21 mouse cellular contexts compared by ENCODE assay signal in genomic region chr11:52056198-52056597, GRCm38 (mm10). TPM values are rescaled to one million over a fixed set of nuclear protein-coding genes. Genes with fewer than 3 reads are reported as not detected.
DNase-seq lines count a peak whose midpoint lies in the region; ATAC-seq and TF ChIP-seq lines count a peak whose summit lies in the region.
"Had no signal": no experiment of that assay in that cellular context is flagged by ENCODE, and none has a peak within 500 bp of the region (broad histone marks: within the 10 kb centered on the region; RNA-seq: fewer than 3 reads in every experiment).

No protein-coding gene starts in this region.

- DNase-seq in heart, postnatal 4 days = no peak
- DNase-seq in heart, postnatal 25 days (ENCODE audit: low spot score) = no peak
- DNase-seq in MEL (ENCODE audit: low read depth, low spot score) = peak; percentile 18
- no peak for DNase-seq in kidney, adult 11 months
- no peak for DNase-seq in embryonic facial prominence, embryonic 10.5 days (ENCODE audit: low spot score)
- DNase-seq: adrenal gland, postnatal 14 days; cerebellum, adult 18-20 months; cerebellum, adult 9-11 months; cerebellum, postnatal 36 days; forebrain, postnatal 0 days; gastrocnemius, adult 2 months; gastrocnemius, postnatal 25 days; kidney, adult 8-10 months had no signal

- H3K4me1 ChIP-seq in heart, embryonic 11.5 days (ENCODE audit: control insufficient read depth, insufficient read depth, low read length) = no peaks in the 10 kb centered on the region
- peaks cover 16% of the 10 kb centered on the region; the same call in 1 of the 2 replicates for H3K4me1 ChIP-seq in heart, embryonic 15.5 days (replicated peaks)
- no peaks in the 10 kb centered on the region for H3K4me1 ChIP-seq in MEL (ENCODE audit: control insufficient read depth in 1 of 2, insufficient read depth in 2 of 2, low read length in 2 of 2)
- no peaks in the 10 kb centered on the region for H3K4me1 ChIP-seq in embryonic facial prominence, embryonic 10.5 days
- H3K4me1 ChIP-seq: forebrain, embryonic 13.5 days; hindbrain, embryonic 15.5 days had no signal

- H3K79me2 ChIP-seq in MEL (ENCODE audit: control insufficient read depth, insufficient read depth, low read length, poor library complexity) = no peaks in the 10 kb centered on the region
- no peaks in the 10 kb centered on the region for H3K79me2 ChIP-seq in macrophage (ENCODE audit: inconsistent target)

- H3K4me3 ChIP-seq in heart, embryonic 11.5 days (ENCODE audit: low read depth, low read length) = no peak overlapping the region
- H3K4me3 ChIP-seq in heart, embryonic 15.5 days = no peak overlapping the region
- H3K4me3 ChIP-seq in MEL (ENCODE audit: control insufficient read depth in 1 of 2, insufficient read depth in 1 of 2, low read depth in 2 of 2, low read length in 2 of 2) (no peak overlapping the region), macrophage (ENCODE audit: inconsistent target) (no peak overlapping the region)
- H3K4me3 ChIP-seq in embryonic facial prominence, embryonic 10.5 days = no peak overlapping the region
- H3K4me3 ChIP-seq: forebrain, embryonic 13.5 days; gastrocnemius, adult 2 months; hindbrain, embryonic 15.5 days had no signal

- H3K9me3 ChIP-seq in heart, embryonic 11.5 days (replicated peaks; ENCODE audit: control insufficient read depth, low read length) = no peaks in the 10 kb centered on the region
- H3K9me3 ChIP-seq in heart, embryonic 15.5 days (replicated peaks) = no peaks in the 10 kb centered on the region
- H3K9me3 ChIP-seq in MEL (replicated peaks; ENCODE audit: insufficient read depth, low read length) = no peaks in the 10 kb centered on the region
- H3K9me3 ChIP-seq in embryonic facial prominence, embryonic 10.5 days = no peaks in the 10 kb centered on the region
- H3K9me3 ChIP-seq: forebrain, embryonic 13.5 days; hindbrain, embryonic 15.5 days had no signal

- H3K27ac ChIP-seq in heart, embryonic 11.5 days (ENCODE audit: low read depth, low read length) = peak overlapping the region; percentile 35; the same call in 1 of the 2 replicates
- H3K27ac ChIP-seq in heart, embryonic 15.5 days = peak overlapping the region; percentile 74
- H3K27ac ChIP-seq in MEL (ENCODE audit: control insufficient read depth, low read depth, low read length) (no peak overlapping the region), macrophage (peak overlapping the region; percentile 48)
- no peak overlapping the region for H3K27ac ChIP-seq in embryonic facial prominence, embryonic 10.5 days (replicated peaks)
- H3K27ac ChIP-seq: forebrain, embryonic 13.5 days; gastrocnemius, adult 2 months; hindbrain, embryonic 15.5 days had no signal

- H3K4me2 ChIP-seq in heart, embryonic 11.5 days = no peak overlapping the region
- H3K4me2 ChIP-seq in heart, embryonic 15.5 days = no peak overlapping the region
- H3K4me2 ChIP-seq: forebrain, embryonic 13.5 days; hindbrain, embryonic 15.5 days had no signal

- no peak for TF ChIP-seq POLR2A in MEL (IDR thresholded peaks at IDR 0.05; ENCODE audit: control insufficient read depth in 1 of 2, insufficient read depth in 1 of 2, low read depth in 1 of 2, low read length in 2 of 2, poor library complexity in 1 of 2)

- intact Hi-C loops in heart, postnatal 25 days (cut with DNase I) = no loop called here

- 56% methylated on average over 5 of the region's 5 CpGs for WGBS in heart, embryonic 11.5 days (ENCODE audit: insufficient replicate concordance)
- WGBS in heart, embryonic 15.5 days = 45% methylated on average over 5 of the region's 5 CpGs
- 54% methylated on average over 5 of the region's 5 CpGs for WGBS in macrophage (ENCODE audit: missing documents)
- WGBS in embryonic facial prominence, embryonic 10.5 days = 88% methylated on average over 5 of the region's 5 CpGs

- no peak overlapping the region for H3K9ac ChIP-seq in heart, embryonic 11.5 days (ENCODE audit: low read depth, low read length)
- H3K9ac ChIP-seq in heart, embryonic 15.5 days = no peak overlapping the region
- no peak overlapping the region for H3K9ac ChIP-seq in MEL (ENCODE audit: control insufficient read depth, low read depth, low read length, poor library complexity, severe bottlenecking)
- H3K9ac ChIP-seq: forebrain, embryonic 13.5 days; forebrain, postnatal 0 days; hindbrain, embryonic 15.5 days had no signal

- no peaks in the 10 kb centered on the region for H3K27me3 ChIP-seq in heart, embryonic 11.5 days (ENCODE audit: control insufficient read depth, insufficient read depth, low read length)
- H3K27me3 ChIP-seq in heart, embryonic 15.5 days = no peaks in the 10 kb centered on the region
- H3K27me3 ChIP-seq in MEL (ENCODE audit: control insufficient read depth in 1 of 2, insufficient read depth in 2 of 2, low read length in 2 of 2) = no peaks in the 10 kb centered on the region
- no peaks in the 10 kb centered on the region for H3K27me3 ChIP-seq in embryonic facial prominence, embryonic 10.5 days (replicated peaks; ENCODE audit: low read depth, poor library complexity, severe bottlenecking)
- H3K27me3 ChIP-seq: forebrain, embryonic 13.5 days; hindbrain, embryonic 15.5 days; Patski had no signal

- no peak for TF ChIP-seq CTCF in MEL (IDR thresholded peaks at IDR 0.05 in 2 of 3, conservative IDR thresholded peaks at IDR 0.05 in 1 of 3; ENCODE audit: control insufficient read depth in 1 of 3, insufficient read depth in 1 of 3, low read depth in 2 of 3, low read length in 3 of 3, poor library complexity in 1 of 3, severe bottlenecking in 1 of 3)

- no peaks in the 10 kb centered on the region for H3K36me3 ChIP-seq in heart, embryonic 11.5 days (ENCODE audit: control insufficient read depth, insufficient read depth, low read length)
- H3K36me3 ChIP-seq in heart, embryonic 15.5 days = no peaks in the 10 kb centered on the region
- H3K36me3 ChIP-seq in MEL (ENCODE audit: control insufficient read depth in 1 of 2, insufficient read depth in 2 of 2, low read length in 2 of 2) = 0 out of 4 replicates have a peak, but pooled peaks cover 0 to 2% of the 10 kb centered on the region in 2 experiments
- no peaks in the 10 kb centered on the region for H3K36me3 ChIP-seq in macrophage (ENCODE audit: inconsistent target)
- no peaks in the 10 kb centered on the region for H3K36me3 ChIP-seq in embryonic facial prominence, embryonic 10.5 days (replicated peaks)
- H3K36me3 ChIP-seq: hindbrain, embryonic 15.5 days had no signal

- no peak for TF ChIP-seq RAD21 in MEL (IDR thresholded peaks at IDR 0.05; ENCODE audit: low read depth, low read length)

- ATAC-seq in heart, embryonic 11.5 days (replicated peaks; ENCODE audit: insufficient number of reproducible peaks, low FRiP score, low TSS enrichment) = no peak
- no peak; the same call in 1 of the 2 replicates for ATAC-seq in heart, embryonic 15.5 days (replicated peaks; ENCODE audit: insufficient number of reproducible peaks, insufficient read depth, low FRiP score, low read depth)
- ATAC-seq: activated CD4-positive, CD25-positive, alpha-beta regulatory T cell, adult 4 months; forebrain, embryonic 13.5 days; forebrain, postnatal 0 days; intestine, embryonic 16.5 days; Patski had no signal

- TF ChIP-seq EP300 in MEL (IDR thresholded peaks at IDR 0.05; ENCODE audit: low read depth in 1 of 2, low read length in 2 of 2) = no peak

RNA-seq across cellular contexts. Expression of gene Ppp2ca, which starts 42.3 kb away (rescaled TPM):
- 77.1 and 78.3 TPM in 2 replicates for polyA plus RNA-seq in heart, embryonic 11.5 days (2014; fragmentation: Nextera tagmentation; extraction: Ambion mirVana)
- total RNA-seq in heart, postnatal 4 days (2021) = 10 to 100 TPM; 86.3 to 87.2 TPM
- 62.0 and 67.0 TPM in 2 replicates for polyA plus RNA-seq in heart, embryonic 15.5 days (2015; fragmentation: Nextera tagmentation; extraction: Ambion mirVana)
- 10 to 100 TPM; 50.8 to 55.6 TPM for total RNA-seq in heart, postnatal 25 days (2021)
- 78.2 and 89.5 TPM in 2 replicates for total RNA-seq in MEL (2012; rRNA removed)
- polyA plus RNA-seq in MEL (2012; ENCODE audit: insufficient read depth in 1 of 2, insufficient read length in 2 of 2, low read depth in 1 of 2, low replicate concordance in 2 of 2, missing spikeins in 1 of 2) (100 to 1,000 TPM; 102 to 113 TPM), macrophage (2018) (37.3 to 58.5 TPM (median 57.0 TPM) in 3 replicates)
- total RNA-seq in macrophage (2018; cell fraction: chromatin; rRNA removed) = 100 to 1,000 TPM in 20 of 26 experiments, 10 to 100 TPM in 6; 86.3 to 210 (median 116) TPM
- 10 to 100 TPM; 44.6 to 65.4 (median 51.8) TPM for total RNA-seq in macrophage (2018; cell fraction: cytosol; rRNA removed)
- 100 to 1,000 TPM in 3 of 26 experiments, 10 to 100 TPM in 23; 57.3 to 121 (median 81.3) TPM for total RNA-seq in macrophage (2018; cell fraction: nucleus; rRNA removed)
- polyA plus RNA-seq in embryonic facial prominence, embryonic 10.5 days (2016; fragmentation: Nextera tagmentation; extraction: Ambion mirVana) = 80.3 and 84.7 TPM in 2 replicates

RNA-seq across cellular contexts. Expression of gene Cdkl3, which starts 52.2 kb away (rescaled TPM):
- polyA plus RNA-seq in heart, embryonic 11.5 days (2014; fragmentation: Nextera tagmentation; extraction: Ambion mirVana) = 9.1 and 9.9 TPM in 2 replicates
- total RNA-seq in heart, postnatal 4 days (2021) = 10 to 100 TPM in 1 of 2 experiments, 1 to 10 TPM in 1; 9.1 to 11.7 TPM
- 9.8 and 10.2 TPM in 2 replicates for polyA plus RNA-seq in heart, embryonic 15.5 days (2015; fragmentation: Nextera tagmentation; extraction: Ambion mirVana)
- 1 to 10 TPM; 3.8 to 4.1 TPM for total RNA-seq in heart, postnatal 25 days (2021)
- total RNA-seq in MEL (2012; rRNA removed) = 4.4 and 4.9 TPM in 2 replicates
- polyA plus RNA-seq in MEL (2012; ENCODE audit: insufficient read depth in 1 of 2, insufficient read length in 2 of 2, low read depth in 1 of 2, low replicate concordance in 2 of 2, missing spikeins in 1 of 2) = 1 to 10 TPM in 1 of 2 experiments, not detected in 1; 3.7 TPM
- total RNA-seq in macrophage (2018; cell fraction: chromatin; rRNA removed) = 10 to 100 TPM in 8 of 26 experiments, 1 to 10 TPM in 18; 1.3 to 16.1 (median 9.3) TPM
- total RNA-seq in macrophage (2018; cell fraction: cytosol; rRNA removed) = 1 to 10 TPM; 1.2 to 4.1 (median 2.2) TPM
- total RNA-seq in macrophage (2018; cell fraction: nucleus; rRNA removed) = 1 to 10 TPM; 1.3 to 9.4 (median 4.2) TPM
- 1.2 to 3.9 TPM (median 2.0 TPM) in 3 replicates for polyA plus RNA-seq in macrophage (2018)
- 10.6 and 14.0 TPM in 2 replicates for polyA plus RNA-seq in embryonic facial prominence, embryonic 10.5 days (2016; fragmentation: Nextera tagmentation; extraction: Ambion mirVana)

RNA-seq across cellular contexts. Expression of gene Ube2b, which starts 55.6 kb away (rescaled TPM):
- 163 and 172 TPM in 2 replicates for polyA plus RNA-seq in heart, embryonic 11.5 days (2014; fragmentation: Nextera tagmentation; extraction: Ambion mirVana)
- 100 to 1,000 TPM; 137 to 153 TPM for total RNA-seq in heart, postnatal 4 days (2021)
- polyA plus RNA-seq in heart, embryonic 15.5 days (2015; fragmentation: Nextera tagmentation; extraction: Ambion mirVana) = 243 and 292 TPM in 2 replicates
- 100 to 1,000 TPM; 256 to 295 TPM for total RNA-seq in heart, postnatal 25 days (2021)
- 35.4 and 39.5 TPM in 2 replicates for total RNA-seq in MEL (2012; rRNA removed)
- 100 to 1,000 TPM in 1 of 2 experiments, not detected in 1; 112 TPM for polyA plus RNA-seq in MEL (2012; ENCODE audit: insufficient read depth in 1 of 2, insufficient read length in 2 of 2, low read depth in 1 of 2, low replicate concordance in 2 of 2, missing spikeins in 1 of 2)
- total RNA-seq in macrophage (2018; cell fraction: chromatin; rRNA removed) = 100 to 1,000 TPM in 21 of 26 experiments, 10 to 100 TPM in 5; 49.2 to 261 (median 134) TPM
- 100 to 1,000 TPM in 14 of 26 experiments, 10 to 100 TPM in 12; 63.6 to 144 (median 100) TPM for total RNA-seq in macrophage (2018; cell fraction: cytosol; rRNA removed)
- 100 to 1,000 TPM in 7 of 26 experiments, 10 to 100 TPM in 19; 28.0 to 147 (median 88.3) TPM for total RNA-seq in macrophage (2018; cell fraction: nucleus; rRNA removed)
- polyA plus RNA-seq in macrophage (2018) = 117 to 151 TPM (median 137 TPM) in 3 replicates
- polyA plus RNA-seq in embryonic facial prominence, embryonic 10.5 days (2016; fragmentation: Nextera tagmentation; extraction: Ambion mirVana) = 220 and 223 TPM in 2 replicates

Comparison
In these comparisons a context has a peak if more than half of its experiments do, and no peak if none do; other contexts are left out.
1. H3K27ac ChIP-seq: peak in heart, embryonic 11.5 days (single experiment), heart, embryonic 15.5 days (single experiment) and macrophage (single experiment); none in MEL (single experiment) and embryonic facial prominence, embryonic 10.5 days (single experiment).